Mouse (Mus musculus) midbrain, embryonic 14.5 days (tissue): ENCODE results near the gene Pitpnm3. TPM values are rescaled to one million over a fixed set of nuclear protein-coding genes. Genes with fewer than 3 reads are reported as not detected.
A peak's percentile ranks its signal among the peaks of the same experiment; 100 is the strongest.

Experiments
- ATAC-seq: fragments of 200-750 bp; cut with Nextera tagmentation; 2 replicates; pipeline ENCODE4 v1.8.0; 2017; ENCODE audit warnings: moderate number of reproducible peaks, moderate library complexity; ENCODE audit not compliant: low FRiP score, low TSS enrichment
- DNase-seq: peaks from one replicate; pipeline ENCODE4 v3.0.0-alpha.2; 2015
- H3K27ac ChIP-seq: fragments of 300-500 bp; sonication (generic); replicated peaks from 2 replicates; pipeline ENCODE4 v1.5.1; 2014; ENCODE audit warnings: mild to moderate bottlenecking, low read depth, low read length, moderate library complexity
- H3K27me3 ChIP-seq: fragments of 300-500 bp; sonication (generic); 2 replicates; pipeline ENCODE4 v1.6.1; 2014; ENCODE audit warnings: low read length, control low read depth, mixed read lengths; ENCODE audit not compliant: control insufficient read depth, insufficient read depth
- H3K36me3 ChIP-seq: fragments of 300-500 bp; sonication (generic); 2 replicates; pipeline ENCODE4 v1.6.1; 2014; ENCODE audit warnings: low read length, control low read depth; ENCODE audit not compliant: control insufficient read depth, insufficient read depth
- H3K4me1 ChIP-seq: fragments of 300-500 bp; sonication (generic); 2 replicates; pipeline ENCODE4 v1.6.1; 2014; ENCODE audit warnings: mild to moderate bottlenecking, antibody characterized with exemption, low read length, control low read depth; ENCODE audit not compliant: control insufficient read depth, insufficient read depth
- H3K4me2 ChIP-seq: fragments of 300-500 bp; sonication (generic); 2 replicates; pipeline ENCODE4 v1.6.1; 2014; ENCODE audit warnings: mild to moderate bottlenecking, low read length, moderate library complexity
- H3K4me3 ChIP-seq: fragments of 300-500 bp; sonication (generic); replicated peaks from 2 replicates; pipeline ENCODE4 v1.5.1; 2014; ENCODE audit warnings: low read depth, low read length
- H3K9ac ChIP-seq: fragments of 300-500 bp; sonication (generic); replicated peaks from 2 replicates; pipeline ENCODE4 v1.6.1; 2014; ENCODE audit warnings: mild to moderate bottlenecking, low read length, moderate library complexity
- H3K9me3 ChIP-seq: fragments of 300-500 bp; sonication (generic); 2 replicates; pipeline ENCODE4 v1.6.1; 2016; ENCODE audit warnings: low read length, control low read depth, mixed read lengths; ENCODE audit not compliant: control insufficient read depth
- WGBS: fragments of 180-500 bp; shearing (Covaris S2); extraction: QIAGEN DNeasy Blood & Tissue Kit; methylation state at CpG from one replicate; pipeline ENCODE4 v1.1.7; 2014; 5-methylcytosine and 5-hydroxymethylcytosine counted together
- polyA plus RNA-seq: library from polyadenylated mRNA; unstranded; fragments of >200 nt; fragmentation: Nextera tagmentation; extraction: Ambion mirVana; gene quantifications from 2 replicates; pipeline ENCODE4 v1.2.1, GENCODE M21; 2014

Pitpnm3 gene
- polyA plus RNA-seq, 1 experiment from 2014 or later = 4.0 TPM

DNA sequence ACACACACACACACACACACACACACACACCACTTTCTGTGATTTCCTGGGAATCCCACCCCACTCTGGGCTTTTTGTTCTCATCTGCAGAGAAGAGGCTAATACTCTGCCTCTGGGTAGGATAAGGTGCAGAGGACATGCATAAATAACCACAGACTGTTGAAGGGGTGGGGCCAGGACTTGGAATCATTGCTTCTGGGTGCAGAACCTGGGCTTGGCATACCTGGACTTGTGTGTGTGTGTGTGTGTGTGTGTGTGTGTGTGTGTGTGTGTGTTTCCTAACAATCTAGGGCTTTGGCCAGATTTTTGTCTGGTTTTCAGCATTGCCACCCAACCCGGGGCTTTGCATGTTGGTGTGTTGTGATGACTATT, 10.3 kb upstream of the Pitpnm3 start:
- H3K4me2 ChIP-seq = no peak overlapping the region
- WGBS = 96% methylated on average over 1 of the region's 1 CpGs

DNA sequence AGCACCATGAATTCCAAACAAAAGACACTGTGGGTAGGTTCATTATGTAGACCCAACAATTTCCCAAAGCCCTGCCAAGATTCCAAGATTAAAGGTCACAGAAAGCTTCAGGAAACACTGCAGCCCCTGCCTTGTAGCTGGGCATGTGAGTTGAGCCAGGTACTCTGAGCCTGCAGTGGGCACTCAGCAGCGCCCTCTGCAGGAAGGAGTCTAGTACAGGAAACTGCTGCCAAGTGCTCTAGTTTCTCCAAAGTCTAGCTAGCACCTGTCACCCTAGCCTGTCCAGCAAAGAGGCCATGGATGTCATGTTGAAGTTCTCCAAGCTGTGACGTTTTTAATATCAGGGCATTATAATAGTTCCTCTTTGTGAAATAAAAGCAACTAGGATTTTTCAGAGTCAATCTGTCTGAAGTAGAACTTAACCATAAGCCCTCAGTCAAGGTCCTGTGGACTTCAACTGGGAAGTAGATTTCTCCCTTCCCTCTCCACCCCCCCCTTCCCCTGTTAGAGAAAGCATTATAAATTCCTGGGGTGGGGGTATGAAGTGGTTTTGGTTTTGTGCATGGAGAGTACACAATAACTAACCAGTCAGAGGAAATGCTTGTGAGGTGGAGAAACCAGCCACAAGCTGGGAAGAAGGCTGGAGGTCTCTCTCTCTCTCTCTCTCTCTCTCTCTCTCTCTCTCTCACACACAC, 9.8 kb upstream of the Pitpnm3 start:
- Histone ChIP-seq H3K27ac (no peak overlapping the region), H3K9me3 (no peaks in the 10 kb centered on the region), H3K4me2 (no peak overlapping the region), H3K4me1 (peaks cover 18% of the 10 kb centered on the region), H3K36me3 (no peaks in the 10 kb centered on the region), H3K27me3 (peaks cover 7% of the 10 kb centered on the region; the same call in 1 of the 2 replicates), H3K4me3 (no peak overlapping the region), H3K9ac (no peak overlapping the region)
- WGBS = 6% methylated on average over 2 of the region's 2 CpGs
- DNase-seq = peak; percentile 63
- no peak for ATAC-seq

More for the DNA sequence above, 10.3 kb upstream of the Pitpnm3 start:
- H3K36me3 ChIP-seq = no peaks in the 10 kb centered on the region
- no peaks in the 10 kb centered on the region for H3K9me3 ChIP-seq
- peaks cover 7% of the 10 kb centered on the region; the same call in 1 of the 2 replicates for H3K27me3 ChIP-seq
- no peak overlapping the region for H3K9ac ChIP-seq
- H3K27ac ChIP-seq = no peak overlapping the region
- H3K4me1 ChIP-seq = peaks cover 18% of the 10 kb centered on the region
- no peak for ATAC-seq
- H3K4me3 ChIP-seq = no peak overlapping the region
- DNase-seq = no peak

- peaks cover 7% of the 10 kb centered on the region; the same call in 1 of the 2 replicates for H3K27me3 ChIP-seq
- H3K36me3 ChIP-seq = no peaks in the 10 kb centered on the region
- H3K4me1 ChIP-seq = peaks cover 12% of the 10 kb centered on the region
- no peak overlapping the region for H3K4me2 ChIP-seq
- no peak for ATAC-seq
- no peak overlapping the region for H3K4me3 ChIP-seq
- no peaks in the 10 kb centered on the region for H3K9me3 ChIP-seq
- DNase-seq = peak; percentile 50
- H3K27ac ChIP-seq = peak overlapping the region; percentile 61
- 44% methylated on average over 10 of the region's 10 CpGs for WGBS
- no peak overlapping the region for H3K9ac ChIP-seq
These were observed 7.3 kb upstream of the Pitpnm3 start for GRCm38 (mm10) chr11:72142889-72143288.

- no peak overlapping the region for H3K4me3 ChIP-seq
- H3K9ac ChIP-seq = no peak overlapping the region
- 0 out of 2 replicates have a peak, but pooled peaks cover 9% of the 10 kb centered on the region for H3K4me1 ChIP-seq
- no peak for ATAC-seq
- H3K27ac ChIP-seq = no peak overlapping the region
- 77% methylated on average over 6 of the region's 6 CpGs for WGBS
- no peaks in the 10 kb centered on the region for H3K9me3 ChIP-seq
- no peak overlapping the region for H3K4me2 ChIP-seq
- peaks cover 21% of the 10 kb centered on the region for H3K27me3 ChIP-seq
- no peaks in the 10 kb centered on the region for H3K36me3 ChIP-seq
- no peak for DNase-seq
These were observed 4.6 kb upstream of the Pitpnm3 start for GRCm38 (mm10) chr11:72140198-72140597.

DNA sequence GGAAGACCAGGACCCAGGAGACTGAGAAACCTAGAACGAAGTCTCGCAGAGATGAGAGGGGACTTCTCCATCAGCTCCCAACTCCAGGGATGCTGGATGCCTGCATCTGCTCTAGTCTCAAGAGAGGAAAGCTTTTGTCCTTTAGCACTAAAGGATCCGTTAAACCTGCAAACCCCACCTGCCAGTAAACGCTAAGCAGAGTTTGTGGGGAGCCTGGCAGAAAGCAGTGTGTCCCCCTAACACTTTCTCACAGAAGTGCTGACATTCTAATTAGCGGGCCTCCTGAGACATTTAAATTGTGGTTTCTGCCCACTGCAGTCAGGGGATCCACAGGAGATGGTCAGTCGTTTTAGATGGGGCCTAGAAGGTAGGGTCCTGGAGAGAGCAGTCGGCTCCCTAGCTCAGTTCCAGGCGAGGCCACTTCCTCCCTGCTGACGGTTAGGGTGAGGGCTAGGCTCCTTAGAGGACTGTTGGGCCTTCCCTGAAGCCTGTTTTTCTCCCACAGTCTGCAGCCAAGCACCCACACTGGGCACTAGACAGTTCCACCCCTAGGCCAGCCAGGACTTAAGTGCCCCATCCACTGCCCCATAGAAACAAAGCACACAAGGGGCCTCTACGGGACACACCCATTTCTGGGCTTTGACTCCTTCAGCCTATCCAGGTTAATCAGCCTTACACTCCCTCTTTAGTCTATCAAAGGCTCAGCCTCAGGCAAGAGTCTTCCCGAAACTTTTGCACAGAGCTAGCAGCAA, 829 bp upstream of the Pitpnm3 start:
- Histone ChIP-seq H3K4me1 (0 out of 2 replicates have a peak, but pooled peaks cover 9% of the 10 kb centered on the region), H3K4me3 (peak overlapping the region; percentile 66), H3K36me3 (no peaks in the 10 kb centered on the region), H3K4me2 (peak overlapping the region; percentile 94), H3K9ac (peak overlapping the region; percentile 80), H3K27ac (peak overlapping the region; percentile 32; the same call in 1 of the 2 replicates), H3K9me3 (no peaks in the 10 kb centered on the region), H3K27me3 (peaks cover 28% of the 10 kb centered on the region)
- ATAC-seq (no peak), DNase-seq (no peak)
- 26% methylated on average over 11 of the region's 11 CpGs for WGBS

DNA sequence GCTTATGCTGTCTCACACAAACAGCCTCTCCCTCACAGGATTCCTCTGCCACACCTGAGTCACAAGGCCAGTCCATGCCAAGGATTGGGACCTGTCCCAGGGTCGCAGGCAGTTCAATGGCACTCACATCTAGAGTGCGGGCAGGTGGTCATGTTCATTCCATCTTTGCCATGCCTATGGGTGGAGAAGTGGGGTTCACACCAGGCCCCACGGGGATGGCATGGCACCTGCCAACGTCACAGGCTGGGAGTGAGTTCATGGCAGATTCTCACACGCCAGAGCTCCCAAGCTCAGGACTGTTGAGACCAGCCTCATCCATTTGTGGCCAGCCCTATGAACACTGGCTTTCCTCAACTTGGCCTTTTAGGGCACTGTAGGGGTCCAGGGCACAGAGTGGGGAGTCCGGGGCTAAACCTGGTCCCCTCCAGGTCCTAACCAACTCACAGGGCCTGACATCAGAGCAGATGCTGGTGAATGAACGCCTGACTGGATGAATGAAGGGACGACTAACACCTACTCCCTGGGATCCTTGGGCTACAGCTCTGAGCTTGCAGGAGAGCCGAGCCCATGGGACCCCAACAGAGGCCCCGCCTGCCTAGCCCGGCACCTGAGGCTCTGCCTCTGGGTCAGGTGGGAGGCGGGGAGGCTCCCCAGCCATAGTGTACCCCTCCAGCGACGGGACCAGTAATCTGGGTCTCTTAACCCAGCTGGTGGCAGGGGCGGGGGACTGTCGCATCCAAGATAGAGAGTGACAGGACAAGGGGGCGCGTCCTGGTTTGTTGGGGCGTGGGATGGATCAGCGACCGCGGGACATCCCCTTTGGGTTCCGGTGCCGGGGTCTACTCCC, 819 bp downstream of the Pitpnm3 start:
- H3K27ac ChIP-seq = no peak overlapping the region
- peak; percentile 37 for DNase-seq
- H3K4me2 ChIP-seq = peak overlapping the region; percentile 94
- ATAC-seq = peak; percentile 44; the same call in 1 of the 2 replicates
- peaks cover 12% of the 10 kb centered on the region; the same call in 1 of the 2 replicates for H3K4me1 ChIP-seq
- peak overlapping the region; percentile 66 for H3K4me3 ChIP-seq
- H3K36me3 ChIP-seq = no peaks in the 10 kb centered on the region
- peak overlapping the region; percentile 80 for H3K9ac ChIP-seq
- WGBS = 14% methylated on average over 24 of the region's 24 CpGs
- no peaks in the 10 kb centered on the region for H3K9me3 ChIP-seq
- peaks cover 28% of the 10 kb centered on the region for H3K27me3 ChIP-seq

DNA sequence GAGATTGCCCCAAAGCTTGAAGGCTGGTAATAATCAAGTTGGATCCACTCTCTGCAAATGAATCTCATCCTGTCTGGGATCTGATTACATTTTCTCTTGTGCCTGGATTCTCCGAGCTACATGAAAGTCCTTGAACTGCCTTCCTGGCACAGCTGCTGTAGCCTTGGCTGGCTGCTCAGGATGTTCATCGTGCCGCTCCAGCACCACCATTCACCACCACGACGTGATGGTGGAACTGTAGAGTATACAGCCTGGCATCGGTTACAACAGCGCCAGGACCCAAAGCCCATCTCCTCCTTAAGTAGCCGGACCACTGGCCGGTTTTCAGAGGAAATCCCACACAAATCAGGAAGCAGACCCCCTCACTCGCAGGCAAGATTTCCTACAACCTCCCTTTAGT, 2.5 kb downstream of the Pitpnm3 start:
- H3K4me2 ChIP-seq = no peak overlapping the region
- H3K4me3 ChIP-seq = no peak overlapping the region
- peaks cover 12% of the 10 kb centered on the region; the same call in 1 of the 2 replicates for H3K4me1 ChIP-seq
- no peaks in the 10 kb centered on the region for H3K9me3 ChIP-seq
- H3K9ac ChIP-seq = no peak overlapping the region
- H3K27ac ChIP-seq = no peak overlapping the region
- ATAC-seq (no peak), DNase-seq (no peak)
- peaks cover 28% of the 10 kb centered on the region for H3K27me3 ChIP-seq
- 76% methylated on average over 10 of the region's 10 CpGs for WGBS
- no peaks in the 10 kb centered on the region for H3K36me3 ChIP-seq

GRCm38 (mm10) chr11:72132266-72132665, 3.3 kb downstream of the Pitpnm3 start:
- H3K4me1 ChIP-seq = peaks cover 12% of the 10 kb centered on the region; the same call in 1 of the 2 replicates
- H3K27ac ChIP-seq = no peak overlapping the region
- ATAC-seq = no peak

More at GRCm38 (mm10) chr11:72132266-72132665, 3.3 kb downstream of the Pitpnm3 start:
- Histone ChIP-seq H3K9me3 (no peaks in the 10 kb centered on the region), H3K4me3 (no peak overlapping the region), H3K9ac (no peak overlapping the region), H3K4me2 (no peak overlapping the region), H3K36me3 (no peaks in the 10 kb centered on the region), H3K27me3 (peaks cover 25% of the 10 kb centered on the region)
- WGBS = 28% methylated on average over 3 of the region's 3 CpGs
- peak; percentile 49 for DNase-seq
